Mouse (Mus musculus) CH12.LX (cell line): ENCODE data around the gene Pon3. TPM values are rescaled to one million over a fixed set of nuclear protein-coding genes. Genes with fewer than 3 reads are reported as not detected.

Experiments
- DNase-seq: peaks from one replicate; pipeline ENCODE4 v3.0.0-alpha.2; 2013; ENCODE audit errors: extremely low read depth
- H3K27ac ChIP-seq: 2 replicates; pipeline ENCODE4 v1.5.1; 2012; ENCODE audit warnings: low read depth, mild to moderate bottlenecking, control low read depth, moderate library complexity; ENCODE audit not compliant: insufficient read depth
- H3K27me3 ChIP-seq: replicated peaks from 2 replicates; pipeline ENCODE3; 2012; ENCODE audit warnings: inconsistent platforms
- H3K36me3 ChIP-seq, 2 experiments: replicated peaks in 1 of 2; 2 replicates each; pipeline versions ENCODE3 to v1.6.1; 2012; ENCODE audit warnings: inconsistent platforms in 1 of 2, low read length in 1 of 2, mild to moderate bottlenecking in 1 of 2, mixed read lengths in 1 of 2, moderate library complexity in 1 of 2; ENCODE audit not compliant: control insufficient read depth in 1 of 2, insufficient read depth in 1 of 2
- H3K4me1 ChIP-seq, 2 experiments: 2 replicates each; pipeline ENCODE4 v1.6.1; 2012; ENCODE audit warnings: inconsistent platforms in 1 of 2, moderate library complexity in 1 of 2; ENCODE audit not compliant: insufficient read depth in 2 of 2, control insufficient read depth in 1 of 2
- H3K4me2 ChIP-seq: 2 replicates; pipeline ENCODE4 v1.6.1; 2012; ENCODE audit warnings: low read depth, mild to moderate bottlenecking, control low read depth; ENCODE audit not compliant: poor library complexity, insufficient read depth, severe bottlenecking
- H3K4me3 ChIP-seq, 3 experiments: fragments of 150-350 bp in 1 of 3; sonication (generic) in 1 of 3; replicated peaks in 1 of 3; 2 replicates each; pipeline versions ENCODE3 to v1.5.1; 2011 to 2012; ENCODE audit warnings: low read depth in 2 of 3, low read length in 2 of 3, mild to moderate bottlenecking in 2 of 3, moderate library complexity in 2 of 3, control low read depth in 1 of 3, improper control_type of control experiment in 1 of 3, inconsistent platforms in 1 of 3, mixed read lengths in 1 of 3; ENCODE audit not compliant: poor library complexity in 1 of 3
- H3K79me2 ChIP-seq: replicated peaks from 2 replicates; pipeline ENCODE4 v1.6.1; 2012; ENCODE audit warnings: mild to moderate bottlenecking, moderate library complexity; ENCODE audit not compliant: control insufficient read depth, poor library complexity, insufficient read depth, severe bottlenecking; ENCODE audit errors: extremely low read depth
- H3K9ac ChIP-seq: 2 replicates; pipeline ENCODE4 v1.6.1; 2012; ENCODE audit warnings: low read depth, mild to moderate bottlenecking, control low read depth, moderate library complexity; ENCODE audit not compliant: insufficient read depth
- H3K9me3 ChIP-seq: replicated peaks from 2 replicates; pipeline ENCODE3; 2012; ENCODE audit warnings: low read length, inconsistent platforms, mixed read lengths
- CHD1 ChIP-seq: IDR thresholded peaks from 2 replicates; pipeline ENCODE4 v1.6.1; 2012; ENCODE audit warnings: low read depth, low read length, improper control_type of control experiment, inconsistent platforms
- CHD2 ChIP-seq: IDR thresholded peaks from 2 replicates; pipeline ENCODE4 v1.6.1; 2011; ENCODE audit warnings: low read length, improper control_type of control experiment
- CTCF ChIP-seq, 2 experiments: IDR thresholded peaks in 1 of 2; conservative IDR thresholded peaks in 1 of 2; 2 replicates each; pipeline ENCODE4 v1.5.1; 2011 to 2012; ENCODE audit warnings: low read depth in 2 of 2, low read length in 2 of 2, improper control_type of control experiment in 1 of 2, inconsistent platforms in 1 of 2, mild to moderate bottlenecking in 1 of 2, moderate library complexity in 1 of 2
- E2F4 ChIP-seq: IDR thresholded peaks from 2 replicates; pipeline ENCODE4 v1.6.1; 2011; ENCODE audit warnings: low read depth, low read length, improper control_type of control experiment; ENCODE audit not compliant: insufficient replicate concordance
- ELF1 ChIP-seq: IDR thresholded peaks from 2 replicates; pipeline ENCODE4 v1.6.1; 2014; ENCODE audit warnings: low read depth, mild to moderate bottlenecking, inconsistent platforms, low read length, improper control_type of control experiment
- ETS1 ChIP-seq: conservative IDR thresholded peaks from 2 replicates; pipeline ENCODE4 v1.6.1; 2012; ENCODE audit warnings: low read depth, mild to moderate bottlenecking, inconsistent platforms, low read length, improper control_type of control experiment, moderate library complexity
- GABPA ChIP-seq: IDR thresholded peaks from 2 replicates; pipeline ENCODE4 v1.6.1; 2012; ENCODE audit warnings: low read depth, low read length, improper control_type of control experiment, inconsistent platforms; ENCODE audit not compliant: insufficient replicate concordance
- HCFC1 ChIP-seq: IDR thresholded peaks from 2 replicates; pipeline ENCODE4 v1.6.1; 2012; ENCODE audit warnings: low read depth, mild to moderate bottlenecking, inconsistent platforms, low read length, improper control_type of control experiment
- IRF4 ChIP-seq: IDR thresholded peaks from 2 replicates; pipeline ENCODE4 v1.6.1; 2014; ENCODE audit warnings: low read depth, mild to moderate bottlenecking, inconsistent platforms, low read length, improper control_type of control experiment
- JUN ChIP-seq: IDR thresholded peaks from 2 replicates; pipeline ENCODE4 v1.6.1; 2011; ENCODE audit warnings: low read depth, mild to moderate bottlenecking, low read length, improper control_type of control experiment, moderate library complexity; ENCODE audit not compliant: insufficient read depth
- JUND ChIP-seq: conservative IDR thresholded peaks from 2 replicates; pipeline ENCODE4 v1.6.1; 2011; ENCODE audit warnings: low read depth, low read length, improper control_type of control experiment
- KAT2A ChIP-seq: IDR thresholded peaks from 2 replicates; pipeline ENCODE4 v1.6.1; 2012; ENCODE audit warnings: low read length, improper control_type of control experiment, inconsistent platforms; ENCODE audit not compliant: insufficient replicate concordance
- MAX ChIP-seq: IDR thresholded peaks from 2 replicates; pipeline ENCODE4 v1.6.1; 2011; ENCODE audit warnings: low read length, improper control_type of control experiment
- MAZ ChIP-seq: IDR thresholded peaks from 2 replicates; pipeline ENCODE4 v1.6.1; 2012; ENCODE audit warnings: low read depth, mild to moderate bottlenecking, inconsistent platforms, low read length, improper control_type of control experiment, moderate library complexity
- MEF2A ChIP-seq: IDR thresholded peaks from 2 replicates; pipeline ENCODE4 v1.6.1; 2014; ENCODE audit warnings: low read depth, mild to moderate bottlenecking, inconsistent platforms, low read length, improper control_type of control experiment, borderline replicate concordance
- MXI1 ChIP-seq: IDR thresholded peaks from 2 replicates; pipeline ENCODE4 v1.6.1; 2011; ENCODE audit warnings: mild to moderate bottlenecking, low read depth, low read length, improper control_type of control experiment
- POLR2A ChIP-seq: IDR thresholded peaks from 2 replicates; pipeline ENCODE4 v1.6.1; 2011; ENCODE audit warnings: low read depth, mild to moderate bottlenecking, improper control_type of control experiment, low read length
- POLR2AphosphoS2 ChIP-seq: IDR thresholded peaks from 2 replicates; pipeline ENCODE4 v1.6.1; 2011; ENCODE audit warnings: low read depth, low read length, improper control_type of control experiment
- SMC3 ChIP-seq: IDR thresholded peaks from 2 replicates; pipeline ENCODE4 v1.6.1; 2011; ENCODE audit warnings: low read depth, low read length, improper control_type of control experiment
- TBP ChIP-seq: conservative IDR thresholded peaks from 2 replicates; pipeline ENCODE4 v1.6.1; 2011; ENCODE audit warnings: low read depth, low read length, improper control_type of control experiment
- USF1 ChIP-seq: IDR thresholded peaks from 2 replicates; pipeline ENCODE4 v1.6.1; 2014; ENCODE audit warnings: low read depth, mild to moderate bottlenecking, inconsistent platforms, low read length, improper control_type of control experiment
- ZC3H11A ChIP-seq: IDR thresholded peaks from 2 replicates; pipeline ENCODE4 v1.6.1; 2012; ENCODE audit warnings: low read depth, mild to moderate bottlenecking, inconsistent platforms, low read length, improper control_type of control experiment
- dilution Hi-C: fragments of 300-500 bp; cut with MboI; formaldehyde crosslinking; loops from 2 replicates; pipeline ENCODE4 v1.14.3; 2020; ENCODE audit warnings: low sequenced_read_pairs; ENCODE audit not compliant: extremely low pct_unique_long_range_greater_than_20kb, extremely low pct_ligation_motif_present
- in situ Hi-C: fragments of 300-500 bp; cut with MboI; formaldehyde crosslinking; loops from 3 replicates; pipeline ENCODE4 v1.14.3; 2019; ENCODE audit warnings: low sequenced_read_pairs, low pct_ligation_motif_present, low pct_unique_long_range_greater_than_20kb, mixed read lengths
- polyA plus RNA-seq: library from polyadenylated mRNA; unstranded; fragments of >175 nt; gene quantifications from 2 replicates; pipeline ENCODE4 v1.2.1, GENCODE M21; 2012; ENCODE audit warnings: low read depth; ENCODE audit not compliant: insufficient read length
- total RNA-seq, 2 experiments: library from RNA; depleted of rRNA; stranded (reverse); fragments of 300-350 nt in 1 of 2; fragments of >200 nt in 1 of 2; gene quantifications; 2 replicates each; pipeline ENCODE4 v1.2.3; 2012 to 2014

The Pon3 gene
- total and polyA plus RNA-seq, 3 experiments: 13.4 to 33.1 (median 27.5) TPM

- DNase-seq: no peak
- Histone ChIP-seq H3K27me3 (no peaks in the 10 kb centered on the region), H3K9me3 (no peaks in the 10 kb centered on the region), H3K4me3 (no peak overlapping the region), H3K27ac (no peak overlapping the region), H3K79me2 (no peaks in the 10 kb centered on the region; the same call in 1 of the 2 replicates), H3K36me3 (no peaks in the 10 kb centered on the region), H3K4me2 (no peak overlapping the region), H3K4me1 (no peaks in the 10 kb centered on the region), H3K9ac (no peak overlapping the region)
- in situ Hi-C loops: no loop called here
- no peak for TF ChIP-seq MEF2A
- TF ChIP-seq GABPA: no peak
- no peak for TF ChIP-seq CTCF (conservative IDR thresholded peaks at IDR 0.05 in 1 of 2, IDR thresholded peaks at IDR 0.05 in 1 of 2; ENCODE audit: low read depth in 2 of 2, low read length in 2 of 2)
- TF ChIP-seq CHD1: no peak
- TF ChIP-seq JUND: no peak
- TF ChIP-seq SMC3: no peak
- TF ChIP-seq USF1: no peak
- no peak for TF ChIP-seq MXI1
- no peak for TF ChIP-seq JUN
- TF ChIP-seq MAX: no peak
- no peak for TF ChIP-seq ELF1
- no peak for TF ChIP-seq CHD2
- dilution Hi-C loops: no loop called here
Measured at GRCm38 (mm10) chr6:5177967-5178891, 77.9 kb downstream of the Pon3 start.

GRCm38 (mm10) chr6:5174179-5174812, 81.8 kb downstream of the Pon3 start:
- H3K4me1 ChIP-seq: no peaks in the 10 kb centered on the region
- H3K4me3 ChIP-seq: no peak overlapping the region
- no peak overlapping the region for H3K27ac ChIP-seq
- in situ Hi-C loops: no loop called here
- no peaks in the 10 kb centered on the region for H3K27me3 ChIP-seq
- dilution Hi-C loops: no loop called here
- no peak for DNase-seq
- H3K36me3 ChIP-seq: no peaks in the 10 kb centered on the region
- no peaks in the 10 kb centered on the region for H3K9me3 ChIP-seq
- no peak overlapping the region for H3K4me2 ChIP-seq
- no peaks in the 10 kb centered on the region; the same call in 1 of the 2 replicates for H3K79me2 ChIP-seq
- H3K9ac ChIP-seq: no peak overlapping the region
- no peak for TF ChIP-seq CHD2
- TF ChIP-seq KAT2A: no peak
- no peak for TF ChIP-seq E2F4
- TF ChIP-seq MEF2A: no peak
- no peak for TF ChIP-seq ZC3H11A
- no peak for TF ChIP-seq ETS1
- TF ChIP-seq GABPA: no peak
- no peak for TF ChIP-seq JUND
- TF ChIP-seq IRF4: no peak
- no peak for TF ChIP-seq POLR2A
- no peak for TF ChIP-seq MAZ
- no peak for TF ChIP-seq HCFC1
- no peak for TF ChIP-seq TBP
- TF ChIP-seq POLR2AphosphoS2: no peak
